In genomic region chr11:59029003-59029402, GRCm38 (mm10) we compare ENCODE assay signal across 22 mouse cellular contexts. TPM values are rescaled to one million over a fixed set of nuclear protein-coding genes. Genes with fewer than 3 reads are reported as not detected.
DNase-seq lines count a peak whose midpoint lies in the region; ATAC-seq and TF ChIP-seq lines count a peak whose summit lies in the region.
"Had no signal": no experiment of that assay in that cellular context is flagged by ENCODE, and none has a peak within 500 bp of the region (broad histone marks: within the 10 kb centered on the region; RNA-seq: fewer than 3 reads in every experiment).

No protein-coding gene starts in this region.

- no peak for TF ChIP-seq POLR2A in heart, adult 2 months (IDR thresholded peaks at IDR 0.05; ENCODE audit: insufficient read depth, low read depth, low read length)
- no peak for TF ChIP-seq POLR2A in lung, adult 2 months (IDR thresholded peaks at IDR 0.05; ENCODE audit: borderline replicate concordance, extremely low read depth, low read depth, low read length)

- no peak for DNase-seq in heart, adult 2 months
- no peak for DNase-seq in heart, postnatal 4 days
- DNase-seq in lung, adult 2 months: peak; percentile 11
- DNase-seq in lung, postnatal 25 days (ENCODE audit: low spot score): no peak
- DNase-seq in A20 (ENCODE audit: low read depth, low spot score): peak; percentile 18
- peak; percentile 9 for DNase-seq in induced T-regulatory cell, adult 2 months (ENCODE audit: low read depth)
- DNase-seq in c-Kit-positive CD71-positive TER-119-positive erythroid progenitor cells, embryonic 14.5 days (ENCODE audit: low spot score): no peak
- DNase-seq: adrenal gland, postnatal 25 days; cerebellum, adult 18-20 months; cerebellum, postnatal 36 days; forebrain, postnatal 0 days; heart, postnatal 14 days; layer of hippocampus, postnatal 36 days; lung, postnatal 10 days; right cerebral cortex, adult 18-20 months had no signal

- H3K27me3 ChIP-seq in heart, adult 2 months (ENCODE audit: control insufficient read depth, insufficient read depth, low read length): no peaks in the 10 kb centered on the region
- H3K27me3 ChIP-seq: embryonic facial prominence, embryonic 15.5 days; heart, embryonic 12.5 days; hindbrain, embryonic 13.5 days; kidney, embryonic 15.5 days; limb, embryonic 15.5 days had no signal

- H3K4me3 ChIP-seq in heart, adult 2 months: no peak overlapping the region
- H3K4me3 ChIP-seq in lung, adult 2 months (replicated peaks; ENCODE audit: extremely low read depth, low read depth, low read length): no peak overlapping the region
- H3K4me3 ChIP-seq: embryonic facial prominence, embryonic 15.5 days; heart, embryonic 12.5 days; hindbrain, embryonic 13.5 days; kidney, embryonic 15.5 days; limb, embryonic 15.5 days; midbrain, embryonic 10.5 days had no signal

- H3K79me2 ChIP-seq in heart, adult 2 months (replicated peaks; ENCODE audit: control insufficient read depth, insufficient read depth, low read length): no peaks in the 10 kb centered on the region

- H3K27ac ChIP-seq in heart, adult 2 months: no peak overlapping the region
- H3K27ac ChIP-seq: embryonic facial prominence, embryonic 15.5 days; hindbrain, embryonic 13.5 days; kidney, embryonic 15.5 days; limb, embryonic 15.5 days; midbrain, embryonic 10.5 days had no signal

- no peak for ATAC-seq in monocyte, adult 5-6 weeks (replicated peaks; ENCODE audit: insufficient number of reproducible peaks, low FRiP score, low TSS enrichment, poor library complexity, severe bottlenecking)
- ATAC-seq: forebrain, postnatal 0 days had no signal

- intact Hi-C loops in heart, adult 2 months (cut with DNase I): no loop called here

- WGBS in heart, adult 2 months: 90% methylated on average over 13 of the region's 13 CpGs
- 87% methylated on average over 13 of the region's 13 CpGs for WGBS in lung, adult 2 months

- no peaks in the 10 kb centered on the region for H3K4me1 ChIP-seq in heart, adult 2 months (ENCODE audit: control insufficient read depth, insufficient read depth, low read length)
- H3K4me1 ChIP-seq in lung, adult 2 months (ENCODE audit: control insufficient read depth, insufficient read depth, low read length): no peaks in the 10 kb centered on the region
- H3K4me1 ChIP-seq: embryonic facial prominence, embryonic 15.5 days; heart, embryonic 12.5 days; hindbrain, embryonic 13.5 days; kidney, embryonic 15.5 days; limb, embryonic 15.5 days; midbrain, embryonic 10.5 days had no signal

- TF ChIP-seq EP300 in heart, adult 2 months (IDR thresholded peaks at IDR 0.05; ENCODE audit: insufficient read depth, low read depth, low read length): no peak

- peak; percentile 32 for TF ChIP-seq CTCF in heart, adult 2 months (IDR thresholded peaks at IDR 0.05)
- 0 out of 2 replicates have a peak, but pooled peaks have one; percentile 3 for TF ChIP-seq CTCF in lung, adult 2 months (IDR thresholded peaks at IDR 0.05; ENCODE audit: insufficient read depth, low read length)

- H3K36me3 ChIP-seq in heart, adult 2 months (ENCODE audit: control insufficient read depth, insufficient read depth, low read length): no peaks in the 10 kb centered on the region
- H3K36me3 ChIP-seq: embryonic facial prominence, embryonic 15.5 days; hindbrain, embryonic 13.5 days; kidney, embryonic 15.5 days; limb, embryonic 15.5 days; midbrain, embryonic 10.5 days had no signal

- H3K9ac ChIP-seq in heart, adult 2 months (ENCODE audit: low read depth, low read length): no peak overlapping the region
- H3K9ac ChIP-seq: embryonic facial prominence, embryonic 15.5 days; forebrain, postnatal 0 days; heart, embryonic 12.5 days; hindbrain, embryonic 13.5 days; kidney, embryonic 15.5 days; limb, embryonic 15.5 days had no signal

RNA-seq across cellular contexts. Expression of gene Trim11, which starts 51.1 kb away (rescaled TPM):
- 10 to 100 TPM; 11.9 to 14.0 TPM for total RNA-seq in heart, adult 2 months (2021)
- 14.3 and 19.4 TPM in 2 replicates for polyA plus RNA-seq in heart, adult 2 months (2012; rRNA removed)
- total RNA-seq in heart, postnatal 4 days (2021): 10 to 100 TPM; 21.3 TPM
- 31.4 and 38.3 TPM in 2 replicates for polyA plus RNA-seq in lung, adult 2 months (2012; rRNA removed)
- total RNA-seq in monocyte, adult 5-6 weeks (2017): 32.0 to 47.3 TPM (median 32.7 TPM) in 3 replicates

Comparison
In these comparisons a context has a peak if more than half of its experiments do, and no peak if none do; other contexts are left out.
1. DNase-seq: peak in lung, adult 2 months (single experiment), A20 (single experiment) and induced T-regulatory cell, adult 2 months (single experiment); none in heart, adult 2 months (0 of 2), heart, postnatal 4 days (single experiment), lung, postnatal 25 days (single experiment) and c-Kit-positive CD71-positive TER-119-positive erythroid progenitor cells, embryonic 14.5 days (single experiment).